Mouse (Mus musculus) cortical plate, adult 2 months (tissue): ENCODE results near the gene Nrip2.

ENCODE experiments used
- CTCF ChIP-seq: fragments of 200-500 bp; IDR thresholded peaks from 2 replicates; pipeline ENCODE4 v1.5.1; 2011; ENCODE audit warnings: mild to moderate bottlenecking, control low read depth, low read length; ENCODE audit not compliant: insufficient read depth; ENCODE audit errors: extremely low read depth
- POLR2A ChIP-seq: fragments of 200-500 bp; IDR thresholded peaks from 2 replicates; pipeline ENCODE4 v1.6.1; 2011; ENCODE audit warnings: mild to moderate bottlenecking, low read length, control low read depth; ENCODE audit not compliant: insufficient read depth; ENCODE audit errors: extremely low read depth

DNA sequence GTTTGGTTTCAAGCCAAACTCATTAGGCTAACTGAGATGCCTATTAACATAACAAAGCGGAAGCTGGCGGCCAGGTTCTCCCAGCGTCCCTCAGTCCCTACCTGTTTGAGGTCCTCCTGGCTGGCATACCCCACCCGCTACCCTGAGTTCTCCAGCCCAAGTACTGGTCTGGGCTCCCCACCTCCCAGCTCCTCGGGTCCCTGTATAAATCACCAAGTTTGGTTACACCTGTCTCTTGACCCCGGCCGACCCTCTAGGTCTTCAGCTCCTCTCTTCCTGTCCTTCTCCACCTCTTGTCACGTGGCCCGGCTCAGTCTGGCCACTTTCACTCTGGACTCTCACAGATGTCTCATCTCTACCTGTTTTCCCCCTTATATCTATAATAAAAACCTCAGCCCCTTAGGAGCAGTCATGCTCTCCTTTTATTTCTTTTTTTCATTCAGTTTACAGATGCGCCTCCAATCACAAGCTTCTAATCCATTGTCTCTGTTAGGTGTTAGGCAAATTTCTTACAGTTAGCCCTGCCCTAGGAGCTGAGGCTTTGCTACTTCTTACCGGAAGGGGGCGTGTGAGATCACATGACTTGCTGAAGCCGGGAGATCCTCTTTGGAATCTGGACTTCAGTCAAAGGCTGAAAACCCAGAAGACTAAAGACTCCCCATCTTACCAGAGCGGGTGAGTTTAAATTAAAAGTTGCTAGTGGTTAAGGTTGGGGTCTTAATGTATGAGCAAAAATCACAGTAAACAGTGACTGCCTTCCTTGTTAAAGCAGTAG lies 46.9 kb downstream of the Nrip2 start:
- TF ChIP-seq CTCF, result peak; percentile 70
- no peak for TF ChIP-seq POLR2A
